Mouse (Mus musculus) stomach, embryonic 14.5 days (tissue): Measurements from ENCODE around the gene Rere. TPM values are rescaled to one million over a fixed set of nuclear protein-coding genes. Genes with fewer than 3 reads are reported as not detected.

Source experiments
- ATAC-seq: fragments of 200-750 bp; cut with Nextera tagmentation; 2 replicates; pipeline ENCODE4 v1.8.0; 2017; ENCODE audit warnings: low read depth, moderate TSS enrichment; ENCODE audit not compliant: insufficient number of reproducible peaks, insufficient read depth, low FRiP score
- H3K27ac ChIP-seq: fragments of 300-500 bp; sonication (generic); 2 replicates; pipeline ENCODE4 v1.5.1; 2014; ENCODE audit warnings: mild to moderate bottlenecking, low read length, moderate library complexity, mixed read lengths
- H3K27me3 ChIP-seq: fragments of 300-500 bp; sonication (generic); 2 replicates; pipeline ENCODE4 v1.6.1; 2014; ENCODE audit warnings: low read length, control low read depth, mixed read lengths; ENCODE audit not compliant: control insufficient read depth, insufficient read depth
- H3K36me3 ChIP-seq: fragments of 300-500 bp; sonication (generic); 2 replicates; pipeline ENCODE4 v1.6.1; 2014; ENCODE audit warnings: mild to moderate bottlenecking, control low read depth, low read length, moderate library complexity, mixed read lengths; ENCODE audit not compliant: control insufficient read depth, insufficient read depth
- H3K4me1 ChIP-seq: fragments of 300-500 bp; sonication (generic); 2 replicates; pipeline ENCODE4 v1.6.1; 2014; ENCODE audit warnings: low read length, control low read depth, mixed read lengths; ENCODE audit not compliant: control insufficient read depth, insufficient read depth
- H3K4me2 ChIP-seq: fragments of 300-500 bp; sonication (generic); replicated peaks from 2 replicates; pipeline ENCODE4 v1.6.1; 2014; ENCODE audit warnings: low read depth, low read length, control low read depth
- H3K4me3 ChIP-seq: fragments of 300-500 bp; sonication (generic); 2 replicates; pipeline ENCODE4 v1.5.1; 2014; ENCODE audit warnings: low read depth, low read length, control low read depth
- H3K9ac ChIP-seq: fragments of 300-500 bp; sonication (generic); replicated peaks from 2 replicates; pipeline ENCODE4 v1.6.1; 2014; ENCODE audit warnings: low read depth, mild to moderate bottlenecking, control low read depth, low read length, moderate library complexity, mixed read lengths
- H3K9me3 ChIP-seq: fragments of 300-500 bp; sonication (generic); 2 replicates; pipeline ENCODE4 v1.6.1; 2016; ENCODE audit warnings: low read depth, low read length, control low read depth; ENCODE audit not compliant: control insufficient read depth
- WGBS: fragments of 180-500 bp; shearing (Covaris S2); extraction: QIAGEN DNeasy Blood & Tissue Kit; methylation state at CpG from one replicate; pipeline ENCODE4 v1.1.7; 2014; 5-methylcytosine and 5-hydroxymethylcytosine counted together
- polyA plus RNA-seq: library from polyadenylated mRNA; unstranded; fragments of >200 nt; fragmentation: Nextera tagmentation; extraction: Ambion mirVana; gene quantifications from 2 replicates; pipeline ENCODE4 v1.2.1, GENCODE M21; 2014

The Rere gene
- polyA plus RNA-seq, 1 experiment from 2014 or later, result 41.1 TPM

DNA sequence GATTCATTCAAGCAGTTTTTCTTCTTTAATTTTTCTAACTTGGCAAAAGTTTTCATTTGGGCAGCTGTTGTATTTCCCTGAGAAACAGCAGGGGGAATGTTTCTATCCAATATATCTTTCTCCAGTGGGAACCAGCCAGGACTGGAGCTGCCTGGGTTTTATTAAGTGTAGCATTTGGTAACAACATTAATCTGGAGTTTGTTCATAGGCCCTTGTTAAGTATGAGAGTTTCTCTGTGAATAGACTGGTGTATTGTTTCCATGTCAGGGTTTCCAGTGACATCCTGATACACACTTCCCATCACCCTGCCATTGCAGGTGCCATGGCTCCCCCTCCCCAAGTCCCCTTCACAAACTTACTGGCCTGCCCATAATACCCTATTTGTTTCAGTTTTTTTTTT, 114.9 kb downstream of the Rere start:
- Histone ChIP-seq H3K4me3 (no peak overlapping the region), H3K4me2 (peak overlapping the region; percentile 6; the same call in 1 of the 2 replicates), H3K27me3 (no peaks in the 10 kb centered on the region), H3K4me1 (peaks cover 46% of the 10 kb centered on the region), H3K9me3 (no peaks in the 10 kb centered on the region), H3K9ac (no peak overlapping the region), H3K36me3 (no peaks in the 10 kb centered on the region), H3K27ac (peak overlapping the region; percentile 71)
- ATAC-seq, result no peak

DNA sequence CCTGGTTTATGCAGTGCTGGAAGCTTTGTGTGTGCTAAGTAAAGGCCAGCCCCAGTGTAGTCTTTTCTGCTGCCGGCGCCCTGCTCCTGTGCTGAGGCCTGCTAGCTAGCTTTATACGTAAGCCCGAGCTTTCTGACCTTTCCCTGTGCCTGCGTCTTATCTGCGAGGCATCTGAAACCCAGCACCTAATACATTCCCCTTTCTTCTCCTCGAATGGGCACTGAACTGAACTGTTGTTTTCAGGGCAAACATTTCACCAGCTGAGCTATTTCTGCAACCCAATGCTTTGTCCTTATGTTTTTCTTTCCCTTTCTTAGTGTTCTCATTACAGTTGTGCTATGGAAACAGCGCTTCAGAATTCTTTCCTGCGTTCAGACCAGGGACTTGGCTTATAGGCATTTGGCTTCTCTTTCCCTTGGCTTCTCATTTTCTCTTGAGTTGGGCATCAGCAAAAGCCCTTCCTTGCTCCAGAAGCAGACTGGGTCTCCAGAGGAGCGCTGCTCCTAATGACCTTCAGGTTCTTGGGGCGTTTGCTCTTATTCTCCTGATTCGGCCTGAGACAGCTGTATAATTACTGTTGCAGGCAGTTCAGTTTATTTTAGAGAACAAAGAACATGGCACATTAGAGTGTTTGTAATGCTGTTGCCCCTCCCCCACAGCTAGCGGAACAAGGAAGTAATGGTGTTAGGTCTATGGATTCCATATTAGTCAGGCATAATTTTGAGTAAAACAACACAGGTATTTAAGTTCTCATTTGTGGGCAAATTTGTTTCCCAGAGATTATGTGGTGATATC, 115.6 kb downstream of the Rere start:
- H3K4me2 ChIP-seq, result peak overlapping the region; percentile 6; the same call in 1 of the 2 replicates
- H3K4me1 ChIP-seq, result peaks cover 50% of the 10 kb centered on the region

GRCm38 (mm10) chr4:150399032-150399431, 117.6 kb downstream of the Rere start:
- Histone ChIP-seq H3K36me3 (no peaks in the 10 kb centered on the region), H3K9me3 (no peaks in the 10 kb centered on the region), H3K4me1 (peaks cover 61% of the 10 kb centered on the region), H3K4me3 (no peak overlapping the region), H3K4me2 (no peak overlapping the region), H3K27ac (no peak overlapping the region), H3K27me3 (no peaks in the 10 kb centered on the region), H3K9ac (no peak overlapping the region)
- ATAC-seq, result no peak
- WGBS, result 60% methylated on average over 2 of the region's 2 CpGs

More for the DNA sequence above, 115.6 kb downstream of the Rere start:
- 22% methylated on average over 13 of the region's 13 CpGs for WGBS
- Histone ChIP-seq H3K36me3 (no peaks in the 10 kb centered on the region), H3K9ac (no peak overlapping the region), H3K27ac (peak overlapping the region; percentile 71), H3K9me3 (no peaks in the 10 kb centered on the region), H3K4me3 (no peak overlapping the region), H3K27me3 (no peaks in the 10 kb centered on the region)
- ATAC-seq, result peak; percentile 75

DNA sequence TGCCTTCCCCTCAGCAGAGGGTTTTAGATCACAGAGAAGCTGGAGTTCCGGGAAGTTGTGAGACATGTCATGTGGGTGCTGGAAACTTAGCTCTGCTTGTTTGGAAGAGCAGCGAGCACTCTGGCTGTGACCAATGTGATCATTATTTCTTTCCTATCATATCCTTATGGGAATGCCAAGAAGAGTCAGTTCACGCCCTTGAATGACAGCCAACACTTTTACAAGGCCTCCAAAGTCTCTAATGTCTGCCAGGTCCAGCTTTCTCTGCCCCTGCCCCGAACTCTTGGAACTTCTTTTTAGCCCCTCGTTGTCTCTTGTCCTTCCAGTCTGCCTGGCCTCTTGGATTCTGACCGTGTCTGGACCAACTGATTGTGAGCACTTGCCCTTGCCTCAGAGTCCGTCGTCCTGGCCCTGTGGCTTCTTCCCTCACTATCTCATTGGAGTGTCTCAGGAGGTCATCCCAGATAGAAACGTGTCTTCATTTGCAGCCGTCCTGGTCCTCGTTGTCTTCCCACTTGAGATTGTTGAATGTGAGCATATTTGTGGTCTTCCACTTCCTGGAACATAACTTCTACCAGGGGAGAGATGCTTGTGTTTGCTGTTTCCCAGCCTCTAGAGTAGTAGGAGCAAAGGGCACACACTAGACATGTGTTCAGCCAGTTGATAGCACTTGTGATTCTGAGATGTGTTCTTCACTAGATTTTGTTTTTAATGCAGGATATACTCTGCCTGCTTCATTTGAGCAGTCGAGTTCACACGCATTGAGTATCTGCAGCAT, 120.6 kb downstream of the Rere start:
- no peak for ATAC-seq
- 57% methylated on average over 13 of the region's 13 CpGs for WGBS
- no peak overlapping the region for H3K27ac ChIP-seq

GRCm38 (mm10) chr4:150402608-150402985, 121.2 kb downstream of the Rere start:
- no peak overlapping the region for H3K4me2 ChIP-seq
- no peaks in the 10 kb centered on the region for H3K9me3 ChIP-seq
- 61% methylated on average over 4 of the region's 4 CpGs for WGBS
- peaks cover 52% of the 10 kb centered on the region for H3K4me1 ChIP-seq
- H3K36me3 ChIP-seq, result peaks cover 4% of the 10 kb centered on the region; the same call in 1 of the 2 replicates
- ATAC-seq, result no peak
- no peak overlapping the region for H3K9ac ChIP-seq
- no peak overlapping the region for H3K4me3 ChIP-seq
- no peak overlapping the region for H3K27ac ChIP-seq
- H3K27me3 ChIP-seq, result no peaks in the 10 kb centered on the region

More for the DNA sequence above, 120.6 kb downstream of the Rere start:
- Histone ChIP-seq H3K9me3 (no peaks in the 10 kb centered on the region), H3K4me1 (peaks cover 57% of the 10 kb centered on the region), H3K9ac (no peak overlapping the region), H3K4me3 (no peak overlapping the region), H3K36me3 (0 out of 2 replicates have a peak, but pooled peaks cover 3% of the 10 kb centered on the region), H3K27me3 (no peaks in the 10 kb centered on the region), H3K4me2 (no peak overlapping the region)

DNA sequence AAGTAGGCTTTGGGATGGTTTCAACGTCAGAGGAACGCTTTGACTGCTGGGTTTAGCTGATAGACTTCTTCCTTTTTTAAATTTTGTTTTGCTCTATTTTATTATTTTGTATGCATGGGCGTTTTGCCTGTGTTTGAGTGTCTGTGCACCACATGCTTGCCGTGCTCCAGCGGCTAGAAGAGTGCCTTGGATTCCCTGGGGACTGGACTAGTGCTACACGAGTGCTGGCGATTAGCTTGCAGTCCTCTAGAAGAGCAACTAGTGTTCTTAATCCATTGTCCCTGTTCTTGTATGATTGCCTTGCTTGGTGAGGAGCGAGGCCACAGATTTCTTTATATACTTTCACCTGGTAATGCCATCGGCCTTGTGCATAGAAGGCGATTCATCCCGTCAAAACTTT, 122.5 kb downstream of the Rere start:
- no peak overlapping the region for H3K27ac ChIP-seq
- H3K27me3 ChIP-seq, result no peaks in the 10 kb centered on the region
- no peak for ATAC-seq
- H3K9me3 ChIP-seq, result no peaks in the 10 kb centered on the region
- H3K9ac ChIP-seq, result no peak overlapping the region
- WGBS, result 69% methylated on average over 11 of the region's 11 CpGs
- peaks cover 16% of the 10 kb centered on the region; the same call in 1 of the 2 replicates for H3K36me3 ChIP-seq
- peaks cover 38% of the 10 kb centered on the region for H3K4me1 ChIP-seq
- H3K4me3 ChIP-seq, result no peak overlapping the region
- no peak overlapping the region for H3K4me2 ChIP-seq

- Histone ChIP-seq H3K27ac (no peak overlapping the region), H3K4me3 (no peak overlapping the region), H3K27me3 (no peaks in the 10 kb centered on the region), H3K4me1 (peaks cover 35% of the 10 kb centered on the region), H3K9ac (no peak overlapping the region), H3K36me3 (peaks cover 16% of the 10 kb centered on the region; the same call in 1 of the 2 replicates), H3K9me3 (no peaks in the 10 kb centered on the region), H3K4me2 (no peak overlapping the region)
- WGBS, result 34% methylated on average over 6 of the region's 6 CpGs
- no peak for ATAC-seq
These were observed 123.1 kb downstream of the Rere start for GRCm38 (mm10) chr4:150404583-150404982.

DNA sequence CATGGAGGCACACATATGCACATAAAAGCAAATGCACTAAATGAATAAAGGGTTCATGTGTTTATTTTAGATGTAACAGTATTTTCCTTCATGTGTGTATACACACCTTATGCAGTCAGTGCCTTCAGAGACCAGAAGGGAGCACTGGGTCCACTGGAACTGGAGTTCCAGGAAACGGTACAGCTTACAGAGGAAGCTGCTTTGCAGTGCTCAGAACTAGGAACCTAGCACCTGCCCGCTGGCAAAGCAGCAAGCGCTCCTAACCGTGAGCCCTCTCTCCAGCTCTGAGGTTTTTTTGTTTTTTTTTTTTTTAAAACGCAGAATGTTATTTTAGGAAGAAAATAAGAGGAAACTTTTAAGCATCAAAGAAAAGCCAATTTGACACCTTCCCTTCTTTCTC, 124.3 kb downstream of the Rere start:
- whole genome bisulfite sequencing, result 67% methylated on average over 5 of the region's 5 CpGs

More for the DNA sequence above, 124.3 kb downstream of the Rere start:
- H3K36me3 ChIP-seq, result peaks cover 16% of the 10 kb centered on the region; the same call in 1 of the 2 replicates
- no peak overlapping the region for H3K4me2 ChIP-seq
- H3K4me1 ChIP-seq, result peaks cover 35% of the 10 kb centered on the region
- no peak overlapping the region for H3K27ac ChIP-seq
- H3K9me3 ChIP-seq, result no peaks in the 10 kb centered on the region
- H3K9ac ChIP-seq, result no peak overlapping the region
- no peaks in the 10 kb centered on the region for H3K27me3 ChIP-seq
- no peak for ATAC-seq
- no peak overlapping the region for H3K4me3 ChIP-seq
